Mouse (Mus musculus) liver, adult 2 months (tissue): Measurements from ENCODE around the gene C1qbp.

ENCODE experiments used
- CTCF ChIP-seq: fragments of 200-500 bp; IDR thresholded peaks from 2 replicates; pipeline ENCODE4 v1.5.1; 2011; ENCODE audit warnings: low read depth, low read length, control low read depth
- POLR2A ChIP-seq: fragments of 200-500 bp; IDR thresholded peaks from 2 replicates; pipeline ENCODE4 v1.6.1; 2011; ENCODE audit warnings: low read length, control low read depth; ENCODE audit not compliant: insufficient read depth; ENCODE audit errors: extremely low read depth

DNA sequence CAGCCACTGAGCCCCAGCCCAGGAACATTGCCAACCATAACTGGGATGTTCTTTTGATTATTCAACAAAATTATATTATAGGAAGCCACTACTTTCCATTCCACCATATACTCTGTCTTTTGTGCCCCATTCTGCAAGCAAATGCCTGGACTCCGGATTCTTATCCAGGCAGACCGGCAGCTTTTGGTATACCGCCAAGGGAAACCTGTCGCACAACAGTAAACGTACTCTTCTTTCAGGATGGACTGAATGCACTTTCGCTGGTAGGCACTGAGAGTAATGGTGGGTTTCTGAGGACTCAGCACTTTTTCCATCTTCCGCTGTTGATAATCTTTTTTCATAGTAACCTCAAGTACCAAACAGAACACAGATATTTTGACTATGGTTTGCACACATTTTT lies 39.2 kb downstream of the C1qbp start:
- TF ChIP-seq POLR2A (no peak), CTCF (no peak)
